Mouse (Mus musculus): ENCODE data around the gene Umps. TPM values are rescaled to one million over a fixed set of nuclear protein-coding genes. Genes with fewer than 3 reads are reported as not detected.

Gene Umps
- polyA plus RNA-seq, 1 experiment from 2014 or later = 68.0 TPM

DNA sequence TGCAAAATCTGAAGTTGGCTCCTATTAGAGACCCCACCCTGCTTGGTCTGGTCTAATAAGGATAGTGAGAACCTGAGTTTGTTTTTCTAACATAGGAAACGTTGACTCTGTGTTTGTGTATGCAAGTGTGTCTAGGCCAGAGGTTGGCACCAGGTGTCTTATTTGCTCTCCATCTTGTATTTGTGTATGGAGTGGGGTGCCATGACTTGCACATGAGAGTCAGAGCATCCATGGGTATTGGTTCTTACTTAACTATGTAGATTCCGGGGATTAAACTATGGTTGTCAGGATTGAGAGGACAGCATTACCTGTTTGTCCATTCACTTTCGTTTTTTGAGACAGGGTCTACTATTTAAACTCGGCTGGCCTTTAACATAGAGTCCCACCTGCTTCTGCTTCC is 13.8 kb downstream of the Umps start:
- no peak for ATAC-seq
- Histone ChIP-seq H3K9ac (no peak overlapping the region), H3K36me3 (peaks cover 57% of the 10 kb centered on the region), H3K4me1 (no peaks in the 10 kb centered on the region), H3K27ac (no peak overlapping the region), H3K4me2 (no peak overlapping the region), H3K9me3 (replicated peaks) (no peaks in the 10 kb centered on the region), H3K4me3 (no peak overlapping the region), H3K27me3 (replicated peaks) (no peaks in the 10 kb centered on the region)
- WGBS (ENCODE audit: insufficient replicate concordance) = 79% methylated on average over 4 of the region's 4 CpGs

DNA sequence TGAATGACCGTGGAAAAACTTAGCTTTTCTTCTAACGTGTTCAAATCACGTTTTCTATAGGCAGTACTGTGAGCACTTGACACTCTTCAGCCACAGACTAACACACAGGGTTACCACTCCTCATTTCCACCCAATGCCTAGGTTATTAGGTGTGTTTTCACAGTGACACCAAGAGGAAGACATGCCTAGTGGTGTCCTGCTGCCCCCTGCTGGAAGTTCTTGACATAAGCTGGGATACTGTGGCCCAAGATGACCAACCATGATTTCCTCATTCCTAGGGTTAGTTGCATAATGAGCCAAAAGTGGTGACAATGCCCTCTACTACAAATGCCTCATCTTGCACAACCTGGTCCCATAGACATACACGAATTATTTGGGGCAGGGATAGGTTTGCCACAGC is 16.0 kb downstream of the Umps start:
- Histone ChIP-seq H3K9me3 (replicated peaks) (no peaks in the 10 kb centered on the region), H3K27me3 (replicated peaks) (no peaks in the 10 kb centered on the region), H3K36me3 (peaks cover 35% of the 10 kb centered on the region), H3K4me2 (no peak overlapping the region), H3K9ac (no peak overlapping the region), H3K4me1 (0 out of 2 replicates have a peak, but pooled peaks cover 8% of the 10 kb centered on the region), H3K4me3 (no peak overlapping the region), H3K27ac (no peak overlapping the region)
- WGBS (ENCODE audit: insufficient replicate concordance) = 27% methylated on average over 4 of the region's 4 CpGs
- ATAC-seq = peak; percentile 40; the same call in 1 of the 2 replicates

DNA sequence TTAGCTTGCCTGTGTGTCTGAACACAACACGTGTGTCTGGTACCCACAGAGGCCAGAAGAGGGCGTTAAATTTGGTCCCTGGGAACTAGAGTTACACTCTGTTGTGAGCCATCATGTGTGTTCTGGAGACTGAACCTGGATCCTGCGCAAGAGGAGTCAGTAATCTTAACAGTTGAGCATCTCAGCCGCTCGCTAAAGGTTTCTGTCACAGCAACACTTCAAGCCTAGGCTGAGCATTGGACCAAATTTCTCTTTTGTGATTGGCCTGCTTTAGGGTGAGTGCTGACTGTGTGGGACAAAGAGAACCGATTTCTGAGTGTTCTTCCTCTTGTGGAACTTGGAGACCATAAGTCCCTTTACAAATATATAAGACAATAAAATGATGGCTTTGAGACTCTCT is 16.5 kb downstream of the Umps start:
- H3K9me3 ChIP-seq (replicated peaks) = no peaks in the 10 kb centered on the region
- WGBS (ENCODE audit: insufficient replicate concordance) = 64% methylated on average over 6 of the region's 6 CpGs
- no peak overlapping the region for H3K9ac ChIP-seq
- H3K27ac ChIP-seq = no peak overlapping the region
- no peaks in the 10 kb centered on the region for H3K27me3 ChIP-seq (replicated peaks)
- ATAC-seq = no peak
- no peak overlapping the region for H3K4me2 ChIP-seq
- no peak overlapping the region for H3K4me3 ChIP-seq
- peaks cover 31% of the 10 kb centered on the region for H3K36me3 ChIP-seq
- 0 out of 2 replicates have a peak, but pooled peaks cover 10% of the 10 kb centered on the region for H3K4me1 ChIP-seq

DNA sequence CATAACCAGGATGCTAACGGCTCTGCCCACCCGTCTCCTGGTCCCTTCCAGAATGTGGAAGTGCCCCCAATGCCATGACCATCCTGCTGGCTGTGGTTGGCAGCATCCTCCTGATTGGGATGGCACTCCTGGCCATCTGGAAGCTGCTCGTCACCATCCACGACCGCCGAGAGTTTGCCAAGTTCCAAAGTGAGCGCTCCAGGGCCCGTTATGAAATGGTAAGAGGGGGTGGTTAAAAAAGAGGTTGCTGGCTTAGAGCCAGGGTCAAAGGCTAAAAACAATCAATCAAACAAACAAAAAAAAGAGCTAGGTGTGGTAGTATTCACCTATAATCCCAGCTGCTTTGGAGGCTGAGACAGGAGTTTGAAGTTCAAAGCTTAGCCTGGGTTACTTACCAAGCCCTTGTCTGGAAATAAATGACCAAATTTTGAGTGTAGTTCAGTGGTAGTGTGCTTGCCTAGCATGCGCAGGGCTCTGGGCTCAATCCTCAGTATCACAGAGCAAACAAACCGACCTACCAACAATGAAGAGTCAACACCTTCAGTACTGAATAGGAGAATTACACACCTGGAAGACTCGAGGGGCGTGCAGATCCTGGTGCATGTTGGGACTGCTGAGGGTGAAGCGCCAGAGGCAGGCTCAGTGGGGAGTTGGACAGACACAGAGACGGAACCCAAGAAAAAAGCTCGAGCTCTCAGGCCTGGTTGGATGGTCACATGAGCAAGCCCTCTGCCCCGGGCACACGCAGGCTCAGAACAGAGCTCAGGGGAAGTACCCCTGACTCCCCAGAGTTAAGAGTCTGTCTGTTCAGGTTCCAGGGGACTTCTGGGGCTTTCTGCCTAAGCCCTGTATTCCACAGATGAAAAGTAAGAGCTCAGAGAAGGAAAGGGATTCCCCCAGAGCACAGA is 18.9 kb downstream of the Umps start:
- H3K27ac ChIP-seq = peak overlapping the region; percentile 38; the same call in 1 of the 2 replicates
- H3K4me3 ChIP-seq = no peak overlapping the region
- H3K27me3 ChIP-seq (replicated peaks) = no peaks in the 10 kb centered on the region
- H3K9me3 ChIP-seq (replicated peaks) = no peaks in the 10 kb centered on the region
- 65% methylated on average over 17 of the region's 17 CpGs for WGBS (ENCODE audit: insufficient replicate concordance)
- no peak for ATAC-seq
- peaks cover 6% of the 10 kb centered on the region for H3K36me3 ChIP-seq
- H3K4me1 ChIP-seq = 0 out of 2 replicates have a peak, but pooled peaks cover 10% of the 10 kb centered on the region
- H3K4me2 ChIP-seq = no peak overlapping the region
- H3K9ac ChIP-seq = no peak overlapping the region

DNA sequence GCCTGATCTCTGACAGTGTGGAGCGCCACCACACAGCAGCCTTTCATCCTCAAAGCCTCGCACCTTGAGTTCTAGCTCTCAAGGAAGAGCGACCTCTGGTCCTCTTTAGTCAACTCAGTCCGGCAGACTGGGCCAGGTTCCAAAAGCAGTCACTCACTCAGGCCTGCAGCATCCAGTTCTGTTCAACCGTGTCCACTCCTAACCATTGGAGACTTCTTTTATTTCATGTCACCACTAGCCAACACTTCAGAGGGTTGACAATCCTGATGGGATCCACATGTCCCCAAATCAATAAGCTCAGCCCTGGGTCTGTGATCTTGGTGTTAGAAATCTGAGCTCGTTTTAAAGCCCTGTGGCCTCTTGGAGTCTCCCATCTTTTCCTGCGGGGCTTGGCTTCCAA is 20.8 kb downstream of the Umps start:
- H3K4me2 ChIP-seq = no peak overlapping the region
- no peaks in the 10 kb centered on the region; the same call in 1 of the 2 replicates for H3K36me3 ChIP-seq
- H3K9ac ChIP-seq = no peak overlapping the region
- H3K4me3 ChIP-seq = no peak overlapping the region
- no peaks in the 10 kb centered on the region; the same call in 1 of the 2 replicates for H3K27me3 ChIP-seq (replicated peaks)
- H3K9me3 ChIP-seq (replicated peaks) = no peaks in the 10 kb centered on the region
- no peak overlapping the region for H3K27ac ChIP-seq
- H3K4me1 ChIP-seq = peaks cover 27% of the 10 kb centered on the region
- WGBS (ENCODE audit: insufficient replicate concordance) = 68% methylated on average over 7 of the region's 7 CpGs
- no peak for ATAC-seq

DNA sequence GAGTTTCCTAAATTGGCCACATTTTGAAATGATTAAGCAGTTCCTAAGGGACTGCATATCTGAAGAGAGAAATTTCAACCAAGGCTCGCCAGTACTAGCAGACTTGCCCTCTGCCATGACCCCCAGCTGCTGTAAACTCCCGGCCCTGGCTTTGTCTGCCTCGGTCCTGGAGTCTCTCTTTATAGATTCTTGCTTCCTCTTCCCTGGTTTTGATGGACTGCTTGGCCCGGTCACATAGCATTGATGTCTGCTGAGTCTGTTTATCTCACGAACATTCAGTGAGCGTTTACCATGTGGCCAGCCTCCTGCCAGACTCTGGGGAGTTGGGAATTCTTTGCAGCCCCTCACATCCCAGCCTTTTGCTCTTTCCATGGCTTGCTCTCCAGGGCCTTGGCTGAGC is 22.1 kb downstream of the Umps start:
- Histone ChIP-seq H3K36me3 (no peaks in the 10 kb centered on the region; the same call in 1 of the 2 replicates), H3K27ac (no peak overlapping the region), H3K4me1 (peaks cover 32% of the 10 kb centered on the region), H3K9ac (no peak overlapping the region), H3K4me2 (no peak overlapping the region), H3K4me3 (no peak overlapping the region), H3K27me3 (replicated peaks) (no peaks in the 10 kb centered on the region; the same call in 1 of the 2 replicates), H3K9me3 (replicated peaks) (no peaks in the 10 kb centered on the region)
- 24% methylated on average over 6 of the region's 6 CpGs for WGBS (ENCODE audit: insufficient replicate concordance)
- no peak for ATAC-seq

DNA sequence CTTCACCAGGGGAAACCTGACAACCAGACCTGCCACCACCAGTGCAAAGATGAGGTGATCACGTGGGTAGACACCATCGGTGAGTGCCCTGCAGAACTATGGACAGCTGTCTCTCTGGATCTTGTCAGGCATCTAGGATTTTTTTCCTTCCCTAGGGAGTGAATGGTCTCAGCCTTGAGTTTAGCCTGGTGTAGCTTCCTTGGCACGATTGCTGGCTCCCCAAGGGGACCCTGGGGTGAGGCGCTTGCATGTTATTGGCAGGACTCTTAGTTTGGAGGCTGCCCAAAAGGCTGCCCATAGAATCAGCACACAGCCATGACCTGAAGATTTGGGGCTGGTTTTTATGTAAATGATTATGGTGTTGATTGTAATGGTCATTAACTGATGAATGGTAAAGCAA is 22.7 kb downstream of the Umps start:
- H3K9me3 ChIP-seq (replicated peaks) = no peaks in the 10 kb centered on the region
- H3K4me1 ChIP-seq = peaks cover 32% of the 10 kb centered on the region
- peaks cover 1% of the 10 kb centered on the region; the same call in 1 of the 2 replicates for H3K27me3 ChIP-seq (replicated peaks)
- no peak overlapping the region for H3K4me3 ChIP-seq
- no peak overlapping the region for H3K27ac ChIP-seq
- 74% methylated on average over 4 of the region's 4 CpGs for WGBS (ENCODE audit: insufficient replicate concordance)
- no peaks in the 10 kb centered on the region; the same call in 1 of the 2 replicates for H3K36me3 ChIP-seq
- no peak for ATAC-seq
- no peak overlapping the region for H3K4me2 ChIP-seq
- H3K9ac ChIP-seq = no peak overlapping the region

DNA sequence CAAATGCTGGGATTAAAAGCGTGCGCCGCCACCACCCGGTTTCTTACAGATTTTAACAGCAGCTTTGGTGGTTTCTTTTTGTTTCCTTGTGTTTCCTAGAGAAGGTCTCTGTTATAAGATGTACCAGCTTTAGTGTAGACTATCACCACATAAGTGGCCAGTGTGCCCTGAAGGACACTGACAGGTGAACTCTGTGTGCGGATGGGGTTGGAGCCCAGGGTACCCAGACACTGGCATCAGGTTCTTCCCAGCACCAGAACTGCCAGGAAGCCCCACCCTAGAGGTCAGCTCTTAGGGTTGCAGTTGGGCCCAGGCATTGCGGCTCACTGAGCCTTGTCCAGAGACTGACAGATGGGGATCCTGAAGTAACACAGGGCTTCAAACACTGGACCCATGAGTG is 23.4 kb downstream of the Umps start:
- H3K4me3 ChIP-seq = no peak overlapping the region
- no peak overlapping the region for H3K4me2 ChIP-seq
- no peak overlapping the region for H3K9ac ChIP-seq
- peaks cover 2% of the 10 kb centered on the region; the same call in 1 of the 2 replicates for H3K27me3 ChIP-seq (replicated peaks)
- no peaks in the 10 kb centered on the region for H3K9me3 ChIP-seq (replicated peaks)
- 81% methylated on average over 6 of the region's 6 CpGs for WGBS (ENCODE audit: insufficient replicate concordance)
- no peaks in the 10 kb centered on the region; the same call in 1 of the 2 replicates for H3K36me3 ChIP-seq
- no peak overlapping the region for H3K27ac ChIP-seq
- no peak for ATAC-seq
- peaks cover 32% of the 10 kb centered on the region for H3K4me1 ChIP-seq

DNA sequence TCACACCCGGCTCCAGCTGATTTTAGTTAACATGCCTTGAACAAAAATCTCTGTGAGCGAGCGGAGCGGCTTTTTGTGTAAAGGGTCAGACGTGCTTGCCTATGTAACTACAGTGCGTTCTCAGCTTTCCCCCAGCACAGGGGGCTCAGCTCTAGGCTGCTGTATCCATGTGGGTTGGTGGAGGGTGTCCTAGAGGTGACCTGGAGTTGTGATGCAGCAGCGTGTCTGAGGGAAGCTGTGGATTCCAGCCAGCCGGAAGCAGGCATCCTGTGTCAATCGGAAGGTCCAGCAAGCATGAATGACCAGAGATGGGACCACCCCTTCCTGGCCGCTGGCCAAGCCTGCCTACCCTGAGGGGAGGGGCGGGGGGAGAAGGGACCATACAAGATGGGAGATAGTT is 24.5 kb downstream of the Umps start:
- Histone ChIP-seq H3K36me3 (no peaks in the 10 kb centered on the region; the same call in 1 of the 2 replicates), H3K4me2 (no peak overlapping the region), H3K4me3 (no peak overlapping the region), H3K27me3 (replicated peaks) (peaks cover 2% of the 10 kb centered on the region; the same call in 1 of the 2 replicates), H3K27ac (no peak overlapping the region), H3K9me3 (replicated peaks) (no peaks in the 10 kb centered on the region), H3K9ac (no peak overlapping the region), H3K4me1 (peaks cover 34% of the 10 kb centered on the region)
- no peak for ATAC-seq
- 54% methylated on average over 11 of the region's 11 CpGs for WGBS (ENCODE audit: insufficient replicate concordance)

DNA sequence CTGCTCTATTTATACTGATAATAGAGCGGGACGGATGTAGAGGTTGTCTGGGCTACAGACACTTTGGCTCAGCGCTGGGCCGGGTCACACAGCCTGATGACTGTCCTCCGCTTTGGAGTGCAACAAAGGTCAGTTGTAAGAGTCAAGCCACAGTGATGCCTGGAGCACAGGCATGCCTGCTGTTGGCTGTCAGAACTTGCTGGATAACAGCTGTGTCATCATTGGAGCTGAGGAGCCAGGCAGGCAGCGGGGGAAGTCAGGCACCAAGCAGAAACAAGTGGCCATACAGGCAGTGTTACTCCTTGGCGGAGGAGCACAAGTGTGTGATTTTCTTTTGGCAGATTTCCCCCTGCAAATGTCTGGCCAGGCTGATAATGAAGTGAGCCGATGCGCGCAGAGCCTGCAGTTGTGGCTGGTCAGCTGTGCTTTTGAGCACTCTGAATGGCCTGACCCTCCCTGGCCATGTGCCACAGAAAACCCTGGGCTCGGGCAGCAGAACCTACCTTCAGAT is 25.5 kb downstream of the Umps start:
- H3K4me3 ChIP-seq = no peak overlapping the region
- peaks cover 38% of the 10 kb centered on the region for H3K4me1 ChIP-seq
- 41% methylated on average over 11 of the region's 11 CpGs for WGBS (ENCODE audit: insufficient replicate concordance)
- peak; percentile 28; the same call in 1 of the 2 replicates for ATAC-seq
- H3K27ac ChIP-seq = no peak overlapping the region; the same call in 1 of the 2 replicates
- no peaks in the 10 kb centered on the region for H3K9me3 ChIP-seq (replicated peaks)
- peaks cover 2% of the 10 kb centered on the region; the same call in 1 of the 2 replicates for H3K27me3 ChIP-seq (replicated peaks)
- no peaks in the 10 kb centered on the region; the same call in 1 of the 2 replicates for H3K36me3 ChIP-seq
- H3K4me2 ChIP-seq = no peak overlapping the region
- H3K9ac ChIP-seq = no peak overlapping the region

DNA sequence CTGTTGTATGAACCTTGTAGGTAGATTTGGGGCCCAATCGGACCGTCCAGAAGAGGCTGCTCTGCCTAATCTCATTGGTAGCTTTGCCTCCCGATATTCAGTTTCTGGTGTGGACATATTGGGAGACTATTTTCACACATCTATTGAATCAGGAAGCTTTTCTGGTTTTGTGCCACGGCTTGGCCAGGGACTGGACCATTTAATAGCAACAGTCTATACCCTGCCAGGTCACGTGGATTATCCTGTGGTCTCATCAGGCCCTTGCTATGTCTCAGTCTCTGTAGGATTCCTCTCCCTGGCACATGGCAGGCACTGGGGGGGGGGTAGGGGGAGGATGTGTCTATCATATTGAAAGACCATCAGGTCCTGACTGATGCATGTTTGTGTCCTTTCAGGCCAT is 26.7 kb downstream of the Umps start:
- WGBS (ENCODE audit: insufficient replicate concordance) = 70% methylated on average over 5 of the region's 5 CpGs
- Histone ChIP-seq H3K9me3 (replicated peaks) (no peaks in the 10 kb centered on the region), H3K27ac (no peak overlapping the region), H3K4me3 (no peak overlapping the region), H3K4me1 (peaks cover 35% of the 10 kb centered on the region), H3K36me3 (no peaks in the 10 kb centered on the region; the same call in 1 of the 2 replicates), H3K27me3 (replicated peaks) (peaks cover 2% of the 10 kb centered on the region; the same call in 1 of the 2 replicates), H3K9ac (no peak overlapping the region), H3K4me2 (no peak overlapping the region)
- ATAC-seq = no peak

DNA sequence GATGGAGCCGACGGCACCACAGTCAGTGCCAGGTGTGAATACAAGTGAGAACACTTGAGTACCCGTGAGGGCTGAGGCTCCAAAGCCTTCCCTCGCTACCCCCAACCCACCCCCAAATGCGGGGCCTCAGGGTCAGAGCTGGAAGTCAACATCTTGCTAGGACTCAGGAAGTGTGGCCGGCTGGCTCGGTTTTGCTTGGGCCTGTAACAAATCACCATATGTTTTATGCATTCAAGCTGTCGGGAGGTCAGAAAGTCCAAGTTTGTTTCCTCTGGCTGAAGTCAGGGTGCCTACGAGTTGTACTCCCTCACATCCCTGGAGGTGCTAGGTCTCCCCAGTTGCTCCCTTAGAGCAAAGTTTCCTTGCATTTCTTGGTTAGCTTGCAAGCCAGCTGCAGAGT is 27.2 kb downstream of the Umps start:
- no peaks in the 10 kb centered on the region; the same call in 1 of the 2 replicates for H3K36me3 ChIP-seq
- H3K27me3 ChIP-seq (replicated peaks) = peaks cover 2% of the 10 kb centered on the region; the same call in 1 of the 2 replicates
- H3K4me2 ChIP-seq = no peak overlapping the region
- H3K4me1 ChIP-seq = peaks cover 38% of the 10 kb centered on the region
- 51% methylated on average over 9 of the region's 9 CpGs for WGBS (ENCODE audit: insufficient replicate concordance)
- no peak overlapping the region for H3K4me3 ChIP-seq
- no peaks in the 10 kb centered on the region for H3K9me3 ChIP-seq (replicated peaks)
- no peak overlapping the region for H3K27ac ChIP-seq
- no peak for ATAC-seq
- no peak overlapping the region for H3K9ac ChIP-seq

Measured in liver, embryonic 12.5 days (tissue).